Mouse (Mus musculus) midbrain, postnatal 0 days (tissue): Measurements from ENCODE around the gene 2310022A10Rik. TPM values are rescaled to one million over a fixed set of nuclear protein-coding genes. Genes with fewer than 3 reads are reported as not detected.
A peak's percentile ranks its signal among the peaks of the same experiment; 100 is the strongest.

Experiments used
- ATAC-seq: fragments of 200-750 bp; cut with Nextera tagmentation; 2 replicates; pipeline ENCODE4 v1.8.0; 2017; ENCODE audit warnings: moderate number of reproducible peaks, mild to moderate bottlenecking, moderate TSS enrichment, moderate library complexity; ENCODE audit not compliant: low FRiP score
- DNase-seq: peaks from one replicate; pipeline ENCODE4 v3.0.0-alpha.2; 2015; ENCODE audit warnings: low spot score
- H3K27ac ChIP-seq: fragments of 300-500 bp; sonication (generic); 2 replicates; pipeline ENCODE4 v1.5.1; 2014; ENCODE audit warnings: low read depth, mild to moderate bottlenecking, low read length, mixed read lengths
- H3K27me3 ChIP-seq: fragments of 300-500 bp; sonication (generic); 2 replicates; pipeline ENCODE4 v1.6.1; 2014; ENCODE audit warnings: low read length, control low read depth, mixed read lengths; ENCODE audit not compliant: insufficient read depth
- H3K36me3 ChIP-seq: fragments of 300-500 bp; sonication (generic); 2 replicates; pipeline ENCODE4 v1.6.1; 2014; ENCODE audit warnings: low read length, control low read depth, mixed read lengths; ENCODE audit not compliant: insufficient read depth
- H3K4me1 ChIP-seq: fragments of 300-500 bp; sonication (generic); 2 replicates; pipeline ENCODE4 v1.6.1; 2014; ENCODE audit warnings: mild to moderate bottlenecking, control low read depth, antibody characterized with exemption, low read length, mixed read lengths; ENCODE audit not compliant: insufficient read depth
- H3K4me2 ChIP-seq: fragments of 300-500 bp; sonication (generic); 2 replicates; pipeline ENCODE4 v1.6.1; 2014; ENCODE audit warnings: low read depth, mild to moderate bottlenecking, low read length, mixed read lengths; ENCODE audit not compliant: poor library complexity, severe bottlenecking
- H3K4me3 ChIP-seq: fragments of 300-500 bp; sonication (generic); 2 replicates; pipeline ENCODE4 v1.5.1; 2014; ENCODE audit warnings: low read depth, mild to moderate bottlenecking, low read length, moderate library complexity
- H3K9ac ChIP-seq: fragments of 300-500 bp; sonication (generic); replicated peaks from 2 replicates; pipeline ENCODE4 v1.6.1; 2014; ENCODE audit warnings: mild to moderate bottlenecking, low read length, moderate library complexity, mixed read lengths; ENCODE audit not compliant: poor library complexity, severe bottlenecking
- H3K9me3 ChIP-seq: fragments of 300-500 bp; sonication (generic); 2 replicates; pipeline ENCODE4 v1.6.1; 2016; ENCODE audit warnings: low read length, control low read depth
- CTCF ChIP-seq: IDR thresholded peaks from 2 replicates; pipeline ENCODE4 v1.5.1; 2016; ENCODE audit warnings: antibody characterized with exemption, mild to moderate bottlenecking
- WGBS: fragments of 180-500 bp; shearing (Covaris S2); extraction: QIAGEN DNeasy Blood & Tissue Kit; methylation state at CpG from one replicate; pipeline ENCODE4 v1.1.7; 2014; 5-methylcytosine and 5-hydroxymethylcytosine counted together
- polyA plus RNA-seq: library from polyadenylated mRNA; unstranded; fragments of >200 nt; fragmentation: Nextera tagmentation; extraction: Ambion mirVana; gene quantifications from 2 replicates; pipeline ENCODE4 v1.2.1, GENCODE M21; 2015
- total RNA-seq: library from RNA; depleted of rRNA; stranded (reverse); fragments of >200 nt; gene quantifications from 2 replicates; pipeline ENCODE4 v1.2.3, GENCODE M21; 2014

2310022A10Rik gene
- total and polyA plus RNA-seq, 2 experiments from 2014 or later = 12.5 to 31.0 TPM

- peaks cover 7% of the 10 kb centered on the region; the same call in 1 of the 2 replicates for H3K4me1 ChIP-seq
- ATAC-seq = no peak
- H3K27ac ChIP-seq = no peak overlapping the region
- no peaks in the 10 kb centered on the region for H3K27me3 ChIP-seq
- H3K36me3 ChIP-seq = peaks cover under 1% of the 10 kb centered on the region; the same call in 1 of the 2 replicates
- WGBS = 94% methylated on average over 4 of the region's 4 CpGs
- H3K4me3 ChIP-seq = no peak overlapping the region
- no peak overlapping the region for H3K4me2 ChIP-seq
- no peak for TF ChIP-seq CTCF
- H3K9me3 ChIP-seq = no peaks in the 10 kb centered on the region
- no peak for DNase-seq
- H3K9ac ChIP-seq = no peak overlapping the region
These were observed 37.1 kb downstream of the 2310022A10Rik start for GRCm38 (mm10) chr7:27590088-27590487.

DNA sequence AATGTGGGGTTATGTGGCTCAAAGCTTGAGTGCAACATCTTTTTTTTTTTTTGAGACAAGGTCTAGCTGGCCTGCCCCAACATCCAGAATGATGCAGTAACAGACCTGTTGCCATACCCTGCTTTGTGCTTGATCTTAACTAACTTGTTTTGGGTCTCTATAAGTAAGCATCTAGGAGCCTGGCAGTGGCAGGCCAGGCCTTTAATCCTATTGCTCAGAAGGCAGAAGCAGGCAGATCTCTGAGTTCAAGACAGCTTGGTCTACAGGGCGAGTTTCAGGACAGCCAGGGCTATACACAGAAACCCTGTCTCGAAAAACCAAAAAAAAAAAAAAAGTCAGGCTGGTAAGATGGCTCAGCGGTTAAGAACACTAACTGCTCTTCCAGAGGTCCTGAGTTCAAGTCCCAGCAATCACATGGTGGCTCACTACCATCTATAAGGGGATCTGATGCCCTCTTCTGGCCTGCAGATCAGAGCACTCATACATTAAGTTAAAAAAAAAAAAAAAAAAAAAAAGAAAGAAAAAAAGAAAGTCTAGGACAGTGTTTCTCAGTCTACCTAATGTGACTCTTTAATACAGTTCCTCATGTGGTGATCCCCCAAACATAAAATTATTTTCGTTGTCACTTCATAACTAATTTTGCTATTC is 37.7 kb downstream of the 2310022A10Rik start:
- peak overlapping the region; percentile 62; the same call in 1 of the 2 replicates for H3K27ac ChIP-seq
- ATAC-seq = no peak
- no peak overlapping the region for H3K9ac ChIP-seq
- peak overlapping the region; percentile 68 for H3K4me3 ChIP-seq
- H3K9me3 ChIP-seq = no peaks in the 10 kb centered on the region
- H3K4me1 ChIP-seq = peaks cover 7% of the 10 kb centered on the region; the same call in 1 of the 2 replicates
- no peak for DNase-seq
- WGBS = 65% methylated on average over 4 of the region's 4 CpGs
- H3K36me3 ChIP-seq = no peaks in the 10 kb centered on the region
- peak overlapping the region; percentile 45 for H3K4me2 ChIP-seq
- no peaks in the 10 kb centered on the region for H3K27me3 ChIP-seq
- TF ChIP-seq CTCF = peak; percentile 43

DNA sequence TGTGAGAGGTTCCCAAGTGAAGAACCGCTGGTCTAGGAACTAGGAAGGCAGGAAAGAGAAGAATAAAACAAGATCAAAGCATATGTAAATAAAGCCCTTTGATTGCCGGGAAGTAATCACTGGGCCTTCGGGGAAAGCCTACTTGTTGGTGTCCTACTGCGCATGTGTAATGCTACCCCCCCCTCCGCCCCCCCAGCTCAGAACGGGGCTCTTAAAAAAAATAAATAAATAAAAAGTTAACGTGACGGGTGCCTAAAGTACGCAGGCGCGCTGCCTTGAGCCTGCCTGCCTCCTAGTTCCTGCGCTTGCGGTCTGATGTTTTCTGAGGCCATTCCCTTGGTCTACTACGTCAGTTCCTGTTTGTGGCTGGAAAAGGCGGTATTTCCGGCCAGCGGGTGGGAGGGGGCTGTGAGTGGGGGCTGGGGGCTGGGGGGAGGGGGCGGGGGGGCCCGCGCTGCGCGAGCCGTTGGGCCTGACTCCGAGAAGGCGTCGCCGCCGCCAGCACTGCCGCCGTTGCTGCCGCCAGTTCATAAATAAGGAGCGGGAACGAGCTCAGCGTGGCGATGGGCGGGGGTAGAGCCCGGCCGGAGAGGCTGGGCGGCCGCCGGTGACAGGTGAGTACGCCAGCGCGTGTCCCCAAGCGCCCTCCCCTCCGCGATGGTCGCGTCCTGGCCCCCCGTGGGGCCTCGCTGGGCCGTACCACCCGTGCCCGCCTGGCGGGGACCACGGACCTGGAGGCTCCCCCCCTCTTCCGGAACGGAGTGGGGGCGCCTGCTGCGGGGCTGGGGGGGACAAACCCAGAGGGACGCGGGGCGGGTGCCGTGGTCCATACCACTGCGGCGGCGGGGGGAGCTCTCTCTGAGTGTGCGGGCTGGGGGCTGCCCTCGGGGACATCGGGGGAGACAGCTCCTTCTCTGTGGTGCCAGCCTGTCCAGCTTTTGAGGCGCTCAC is 38.5 kb downstream of the 2310022A10Rik start, which contains the start of gene Akt2:
TSS of gene Akt2 (plus strand) at position 287 of the 951 bp plus-strand sequence.
- WGBS = under 1% methylated on average over 49 of the region's 71 CpGs
- peaks cover 2% of the 10 kb centered on the region; the same call in 1 of the 2 replicates for H3K36me3 ChIP-seq
- peak within 1 kb of the TSS; percentile 88 for H3K9ac ChIP-seq
- ATAC-seq = peak; percentile 96
- peak; percentile 26; the same call in 1 of the 2 replicates for TF ChIP-seq CTCF
- no peaks in the 10 kb centered on the region for H3K9me3 ChIP-seq
- H3K4me3 ChIP-seq = peak within 1 kb of the TSS; percentile 68
- H3K4me1 ChIP-seq = peaks cover 13% of the 10 kb centered on the region; the same call in 1 of the 2 replicates
- peak within 1 kb of the TSS; percentile 72 for H3K4me2 ChIP-seq
- H3K27ac ChIP-seq = peak within 1 kb of the TSS; percentile 95
- H3K27me3 ChIP-seq = no peaks in the 10 kb centered on the region
- peak; percentile 99 for DNase-seq

- Histone ChIP-seq H3K36me3 (peaks cover 2% of the 10 kb centered on the region; the same call in 1 of the 2 replicates), H3K27ac (peak overlapping the region; percentile 95), H3K9me3 (no peaks in the 10 kb centered on the region), H3K9ac (peak overlapping the region; percentile 88), H3K4me1 (peaks cover 15% of the 10 kb centered on the region; the same call in 1 of the 2 replicates), H3K27me3 (no peaks in the 10 kb centered on the region), H3K4me3 (peak overlapping the region; percentile 68), H3K4me2 (peak overlapping the region; percentile 72)
- TF ChIP-seq CTCF = no peak
- peak; percentile 60; the same call in 1 of the 2 replicates for ATAC-seq
- 2% methylated on average over 17 of the region's 17 CpGs for WGBS
- peak; percentile 55 for DNase-seq
These were observed 39.3 kb downstream of the 2310022A10Rik start for GRCm38 (mm10) chr7:27592217-27592929.

GRCm38 (mm10) chr7:27592934-27593645 is 40.1 kb downstream of the 2310022A10Rik start:
- Histone ChIP-seq H3K4me1 (peaks cover 15% of the 10 kb centered on the region; the same call in 1 of the 2 replicates), H3K4me2 (peak overlapping the region; percentile 72), H3K9me3 (no peaks in the 10 kb centered on the region), H3K36me3 (peaks cover 2% of the 10 kb centered on the region; the same call in 1 of the 2 replicates), H3K4me3 (peak overlapping the region; percentile 68), H3K27me3 (no peaks in the 10 kb centered on the region), H3K9ac (peak overlapping the region; percentile 88; the same call in 1 of the 2 replicates), H3K27ac (0 out of 2 replicates have a peak overlapping the region, but pooled peaks have one; percentile 12)
- no peak for DNase-seq
- WGBS = 74% methylated on average over 12 of the region's 12 CpGs
- ATAC-seq = no peak
- TF ChIP-seq CTCF = no peak
